Mouse (Mus musculus) stomach, postnatal 0 days (tissue): ENCODE data around the gene Krba1. TPM values are rescaled to one million over a fixed set of nuclear protein-coding genes. Genes with fewer than 3 reads are reported as not detected.

Experiments
- ATAC-seq: fragments of 200-750 bp; cut with Nextera tagmentation; 2 replicates; pipeline ENCODE4 v1.8.0; 2017; ENCODE audit not compliant: low FRiP score, low TSS enrichment
- DNase-seq: peaks from one replicate; pipeline ENCODE4 v3.0.0-alpha.2; 2016; ENCODE audit warnings: low spot score
- H3K27ac ChIP-seq: fragments of 300-500 bp; sonication (generic); replicated peaks from 2 replicates; pipeline ENCODE4 v1.5.1; 2014; ENCODE audit warnings: mild to moderate bottlenecking, control low read depth
- H3K27me3 ChIP-seq: fragments of 300-500 bp; sonication (generic); 2 replicates; pipeline ENCODE4 v1.6.1; 2014; ENCODE audit warnings: low read length; ENCODE audit not compliant: control insufficient read depth, insufficient read depth
- H3K36me3 ChIP-seq: fragments of 300-500 bp; sonication (generic); 2 replicates; pipeline ENCODE4 v1.6.1; 2014; ENCODE audit warnings: low read length, mixed read lengths; ENCODE audit not compliant: control insufficient read depth, insufficient read depth
- H3K4me1 ChIP-seq: fragments of 300-500 bp; sonication (generic); replicated peaks from 2 replicates; pipeline ENCODE4 v1.6.1; 2014; ENCODE audit warnings: antibody characterized with exemption; ENCODE audit not compliant: control insufficient read depth, insufficient read depth
- H3K4me2 ChIP-seq: fragments of 300-500 bp; sonication (generic); replicated peaks from 2 replicates; pipeline ENCODE4 v1.6.1; 2014; ENCODE audit warnings: low read depth, mild to moderate bottlenecking, control low read depth, moderate library complexity
- H3K4me3 ChIP-seq: fragments of 300-500 bp; sonication (generic); 2 replicates; pipeline ENCODE4 v1.5.1; 2014; ENCODE audit warnings: low read depth, low read length, control low read depth
- H3K9ac ChIP-seq: fragments of 300-500 bp; sonication (generic); 2 replicates; pipeline ENCODE4 v1.6.1; 2014; ENCODE audit warnings: mild to moderate bottlenecking, low read length, control low read depth, mixed read lengths
- H3K9me3 ChIP-seq: fragments of 300-500 bp; sonication (generic); 2 replicates; pipeline ENCODE4 v1.6.1; 2016; ENCODE audit warnings: low read length; ENCODE audit not compliant: control insufficient read depth
- CTCF ChIP-seq: IDR thresholded peaks from 2 replicates; pipeline ENCODE4 v1.5.1; 2016; ENCODE audit warnings: antibody characterized with exemption, low read depth, mild to moderate bottlenecking, moderate library complexity
- EP300 ChIP-seq: optimal IDR thresholded peaks from 2 replicates; pipeline ENCODE3; 2016; ENCODE audit warnings: antibody characterized with exemption
- WGBS: fragments of 180-500 bp; shearing (Covaris S2); extraction: QIAGEN DNeasy Blood & Tissue Kit; methylation state at CpG from one replicate; pipeline ENCODE4 v1.1.7; 2014; 5-methylcytosine and 5-hydroxymethylcytosine counted together
- polyA plus RNA-seq: library from polyadenylated mRNA; unstranded; fragments of >200 nt; fragmentation: Nextera tagmentation; extraction: Ambion mirVana; gene quantifications from 2 replicates; pipeline ENCODE4 v1.2.1, GENCODE M21; 2015

Gene Krba1
- polyA plus RNA-seq, 1 experiment from 2014 or later = 5.4 TPM

GRCm38 (mm10) chr6:48443592-48444309, 48.4 kb downstream of the Krba1 start:
- H3K27ac ChIP-seq = peak overlapping the region; percentile 98
- H3K36me3 ChIP-seq = peaks cover 16% of the 10 kb centered on the region
- ATAC-seq = peak; percentile 90
- 3% methylated on average over 19 of the region's 19 CpGs for WGBS
- peak overlapping the region; percentile 86 for H3K4me2 ChIP-seq
- no peak; the same call in 1 of the 2 replicates for TF ChIP-seq CTCF
- TF ChIP-seq EP300 = peak; percentile 88
- no peaks in the 10 kb centered on the region for H3K27me3 ChIP-seq
- H3K9me3 ChIP-seq = no peaks in the 10 kb centered on the region
- peak overlapping the region; percentile 88 for H3K4me3 ChIP-seq
- peak; percentile 98 for DNase-seq
- peaks cover 3% of the 10 kb centered on the region; the same call in 1 of the 2 replicates for H3K4me1 ChIP-seq
- peak overlapping the region; percentile 45; the same call in 1 of the 2 replicates for H3K9ac ChIP-seq

GRCm38 (mm10) chr6:48444310-48445180, 49.2 kb downstream of the Krba1 start:
- under 1% methylated on average over 25 of the region's 34 CpGs for WGBS

GRCm38 (mm10) chr6:48445181-48446101, 50.1 kb downstream of the Krba1 start, which contains the start of gene Zfp467:
Gene Zfp467, minus strand, starts transcription at chr6:48445825.
- peaks cover 13% of the 10 kb centered on the region for H3K36me3 ChIP-seq
- H3K4me3 ChIP-seq = peak within 1 kb of the TSS; percentile 88
- peak within 1 kb of the TSS; percentile 98 for H3K27ac ChIP-seq
- under 1% methylated on average over 64 of the region's 65 CpGs for WGBS
- H3K4me1 ChIP-seq = peaks cover 3% of the 10 kb centered on the region; the same call in 1 of the 2 replicates
- ATAC-seq (peak; percentile 57), DNase-seq (peak; percentile 68)
- H3K4me2 ChIP-seq = peak within 1 kb of the TSS; percentile 86
- H3K9me3 ChIP-seq = no peaks in the 10 kb centered on the region
- peak; percentile 19; the same call in 1 of the 2 replicates for TF ChIP-seq CTCF
- no peak for TF ChIP-seq EP300
- no peaks in the 10 kb centered on the region for H3K27me3 ChIP-seq
- peak within 1 kb of the TSS; percentile 94 for H3K9ac ChIP-seq

More at GRCm38 (mm10) chr6:48444310-48445180, 49.2 kb downstream of the Krba1 start:
- H3K9me3 ChIP-seq = no peaks in the 10 kb centered on the region
- ATAC-seq (peak; percentile 71), DNase-seq (peak; percentile 94)
- peak overlapping the region; percentile 86 for H3K4me2 ChIP-seq
- no peaks in the 10 kb centered on the region for H3K27me3 ChIP-seq
- H3K4me1 ChIP-seq = peaks cover 3% of the 10 kb centered on the region; the same call in 1 of the 2 replicates
- H3K36me3 ChIP-seq = peaks cover 13% of the 10 kb centered on the region
- TF ChIP-seq EP300 (no peak), CTCF (no peak)
- peak overlapping the region; percentile 98 for H3K27ac ChIP-seq
- peak overlapping the region; percentile 88 for H3K4me3 ChIP-seq
- peak overlapping the region; percentile 94 for H3K9ac ChIP-seq

GRCm38 (mm10) chr6:48446256-48446655, 50.9 kb downstream of the Krba1 start:
- WGBS = 43% methylated on average over 3 of the region's 3 CpGs
- TF ChIP-seq CTCF = no peak
- no peak for TF ChIP-seq EP300
- H3K9me3 ChIP-seq = no peaks in the 10 kb centered on the region

GRCm38 (mm10) chr6:48446896-48447295, 51.5 kb downstream of the Krba1 start:
- no peaks in the 10 kb centered on the region for H3K27me3 ChIP-seq
- H3K9ac ChIP-seq = no peak overlapping the region
- 91% methylated on average over 3 of the region's 3 CpGs for WGBS
- DNase-seq (no peak), ATAC-seq (no peak)
- no peak overlapping the region for H3K27ac ChIP-seq
- no peaks in the 10 kb centered on the region for H3K9me3 ChIP-seq
- H3K36me3 ChIP-seq = peaks cover 3% of the 10 kb centered on the region
- H3K4me3 ChIP-seq = no peak overlapping the region
- peaks cover 3% of the 10 kb centered on the region; the same call in 1 of the 2 replicates for H3K4me1 ChIP-seq
- TF ChIP-seq EP300 = no peak
- TF ChIP-seq CTCF = no peak
- H3K4me2 ChIP-seq = no peak overlapping the region

More at GRCm38 (mm10) chr6:48446256-48446655, 50.9 kb downstream of the Krba1 start:
- H3K4me3 ChIP-seq = peak overlapping the region; percentile 88
- H3K36me3 ChIP-seq = peaks cover 9% of the 10 kb centered on the region
- H3K4me2 ChIP-seq = peak overlapping the region; percentile 86
- DNase-seq (no peak), ATAC-seq (no peak)
- H3K9ac ChIP-seq = peak overlapping the region; percentile 94
- H3K27me3 ChIP-seq = no peaks in the 10 kb centered on the region
- H3K4me1 ChIP-seq = peaks cover 3% of the 10 kb centered on the region; the same call in 1 of the 2 replicates
- peak overlapping the region; percentile 98 for H3K27ac ChIP-seq
